Mouse (Mus musculus) hindbrain, postnatal 0 days (tissue): ENCODE results near the gene Ndc80. TPM values are rescaled to one million over a fixed set of nuclear protein-coding genes. Genes with fewer than 3 reads are reported as not detected.

ENCODE experiments used
- ATAC-seq: fragments of 200-750 bp; cut with Nextera tagmentation; 2 replicates; pipeline ENCODE4 v1.8.0; 2017; ENCODE audit warnings: mild to moderate bottlenecking, moderate TSS enrichment, moderate library complexity
- DNase-seq: peaks from one replicate; pipeline ENCODE4 v3.0.0-alpha.2; 2015; ENCODE audit warnings: low spot score
- H3K27ac ChIP-seq: fragments of 300-500 bp; sonication (generic); 2 replicates; pipeline ENCODE4 v1.5.1; 2014; ENCODE audit warnings: mild to moderate bottlenecking
- H3K27me3 ChIP-seq: fragments of 300-500 bp; sonication (generic); 2 replicates; pipeline ENCODE4 v1.6.1; 2014; ENCODE audit warnings: low read length, mixed read lengths; ENCODE audit not compliant: insufficient read depth
- H3K36me3 ChIP-seq: fragments of 300-500 bp; sonication (generic); 2 replicates; pipeline ENCODE4 v1.6.1; 2014; ENCODE audit warnings: low read length, mixed read lengths; ENCODE audit not compliant: insufficient read depth
- H3K4me1 ChIP-seq: fragments of 300-500 bp; sonication (generic); 2 replicates; pipeline ENCODE4 v1.6.1; 2014; ENCODE audit warnings: antibody characterized with exemption, low read length, mixed read lengths; ENCODE audit not compliant: insufficient read depth
- H3K4me2 ChIP-seq: fragments of 300-500 bp; sonication (generic); 2 replicates; pipeline ENCODE4 v1.6.1; 2014; ENCODE audit warnings: low read depth, mild to moderate bottlenecking, low read length, moderate library complexity, mixed read lengths
- H3K4me3 ChIP-seq: fragments of 300-500 bp; sonication (generic); 2 replicates; pipeline ENCODE4 v1.5.1; 2014; ENCODE audit warnings: low read length
- H3K9ac ChIP-seq: fragments of 300-500 bp; sonication (generic); replicated peaks from 2 replicates; pipeline ENCODE4 v1.6.1; 2014; ENCODE audit warnings: mild to moderate bottlenecking, low read length, moderate library complexity, mixed read lengths
- H3K9me3 ChIP-seq: fragments of 300-500 bp; sonication (generic); 2 replicates; pipeline ENCODE4 v1.6.1; 2016; ENCODE audit warnings: low read length, mixed read lengths
- CTCF ChIP-seq: IDR thresholded peaks from 2 replicates; pipeline ENCODE4 v1.5.1; 2016; ENCODE audit warnings: antibody characterized with exemption, control low read depth, low read depth
- WGBS: fragments of 180-500 bp; shearing (Covaris S2); extraction: QIAGEN DNeasy Blood & Tissue Kit; methylation state at CpG from one replicate; pipeline ENCODE4 v1.1.7; 2014; 5-methylcytosine and 5-hydroxymethylcytosine counted together
- polyA plus RNA-seq: library from polyadenylated mRNA; unstranded; fragments of >200 nt; fragmentation: Nextera tagmentation; extraction: Ambion mirVana; gene quantifications from 2 replicates; pipeline ENCODE4 v1.2.1, GENCODE M21; 2015
- total RNA-seq: library from RNA; depleted of rRNA; stranded (reverse); fragments of >200 nt; gene quantifications from 2 replicates; pipeline ENCODE4 v1.2.3, GENCODE M21; 2014

Ndc80 gene
- total and polyA plus RNA-seq, 2 experiments from 2014 or later, result 3.8 to 6.8 TPM

DNA sequence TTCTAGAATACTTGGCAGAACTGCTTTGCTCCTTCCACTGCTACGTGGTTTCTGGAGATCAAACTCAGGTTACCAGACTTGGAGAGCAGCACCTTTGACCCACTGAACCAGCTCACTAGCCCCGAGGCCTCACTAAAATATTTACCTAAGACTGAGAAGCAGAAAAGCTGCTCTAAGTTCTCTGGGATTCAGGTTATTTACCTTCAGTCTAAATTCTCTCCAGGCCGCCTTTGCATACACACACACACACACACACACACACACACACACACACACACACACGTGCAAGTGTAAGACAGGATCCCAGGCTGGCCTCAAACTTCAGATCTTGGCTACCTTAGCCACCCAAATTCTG, 35.3 kb downstream of the Ndc80 start:
- TF ChIP-seq CTCF, result no peak
- 76% methylated on average over 4 of the region's 4 CpGs for WGBS
- no peak overlapping the region for H3K4me2 ChIP-seq
- DNase-seq, result no peak
- H3K36me3 ChIP-seq, result no peaks in the 10 kb centered on the region
- no peak for ATAC-seq
- H3K27ac ChIP-seq, result no peak overlapping the region
- H3K27me3 ChIP-seq, result no peaks in the 10 kb centered on the region
- no peaks in the 10 kb centered on the region for H3K9me3 ChIP-seq
- no peaks in the 10 kb centered on the region for H3K4me1 ChIP-seq
- no peak overlapping the region for H3K9ac ChIP-seq
- no peak overlapping the region for H3K4me3 ChIP-seq

DNA sequence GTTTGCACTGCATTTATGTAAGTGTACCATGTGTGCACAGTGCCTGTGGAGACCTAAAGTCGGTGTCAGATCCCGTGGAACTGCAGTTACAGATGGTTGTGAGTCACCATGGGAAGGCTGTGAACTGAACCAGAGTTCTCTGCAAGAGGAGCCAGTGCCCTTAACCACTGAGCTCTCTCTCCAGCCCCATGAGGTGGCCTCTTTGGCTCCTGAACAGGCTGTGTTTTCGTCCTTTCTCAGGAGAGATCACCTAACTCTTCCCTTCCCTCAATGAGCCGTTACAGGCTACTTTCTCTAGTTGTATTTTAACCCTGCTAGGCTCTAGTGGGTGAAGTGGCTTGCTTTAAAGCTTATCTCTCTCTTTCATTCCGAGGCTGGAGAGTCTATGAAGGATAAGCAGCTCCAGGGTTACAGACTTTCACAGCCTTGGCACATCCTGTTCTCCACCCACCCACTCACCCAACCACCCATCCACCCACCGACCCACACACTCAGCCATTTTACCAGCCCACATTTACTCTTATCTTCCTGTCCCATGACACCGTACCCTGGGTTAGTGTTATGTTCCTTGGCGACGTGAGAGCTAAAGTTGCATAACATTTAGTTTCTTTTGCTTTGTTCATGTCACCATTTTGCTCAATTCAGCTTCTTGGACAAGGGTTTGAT, 35.9 kb downstream of the Ndc80 start:
- Histone ChIP-seq H3K9me3 (no peaks in the 10 kb centered on the region), H3K4me3 (no peak overlapping the region), H3K9ac (no peak overlapping the region), H3K4me1 (no peaks in the 10 kb centered on the region), H3K27ac (no peak overlapping the region), H3K27me3 (no peaks in the 10 kb centered on the region), H3K4me2 (no peak overlapping the region), H3K36me3 (no peaks in the 10 kb centered on the region)
- 86% methylated on average over 9 of the region's 9 CpGs for WGBS
- no peak for TF ChIP-seq CTCF
- no peak for DNase-seq
- no peak for ATAC-seq

DNA sequence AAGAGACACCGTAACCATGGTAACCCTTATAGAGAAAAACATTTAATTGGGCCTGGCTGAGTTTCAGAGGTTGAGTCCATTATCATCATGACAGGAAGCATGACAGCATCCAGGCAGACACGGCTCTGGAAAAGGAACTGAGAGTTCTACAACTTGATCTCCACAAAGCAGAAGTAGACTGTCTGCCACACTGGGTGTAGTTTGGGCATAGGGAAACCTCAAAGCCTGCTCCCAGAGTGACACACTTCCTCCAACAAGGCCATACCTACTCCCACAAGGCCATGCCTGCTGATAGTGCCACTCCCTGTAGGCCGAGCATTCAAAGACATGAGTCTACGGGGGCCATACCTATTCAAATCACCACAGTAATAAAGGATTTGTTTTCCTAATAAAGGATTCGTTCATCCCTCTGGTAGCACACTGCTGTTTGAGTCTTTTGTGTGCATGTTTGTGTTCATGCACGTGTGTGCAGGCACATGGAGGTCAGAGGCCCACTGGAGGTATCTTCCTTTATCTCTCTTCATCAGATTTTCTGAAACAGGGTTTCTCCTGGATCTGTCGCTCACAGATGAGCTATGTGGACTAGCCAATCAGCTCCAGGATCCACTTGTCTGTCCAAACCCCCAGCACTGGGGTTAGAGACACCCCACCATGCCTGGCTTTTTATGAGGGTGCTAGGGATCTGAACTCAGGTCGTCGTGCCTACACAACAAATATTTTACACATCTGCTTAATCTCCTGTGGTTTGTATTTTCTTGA, 36.8 kb downstream of the Ndc80 start:
- no peak overlapping the region for H3K4me3 ChIP-seq
- 76% methylated on average over 9 of the region's 9 CpGs for WGBS
- ATAC-seq, result no peak
- no peaks in the 10 kb centered on the region for H3K4me1 ChIP-seq
- DNase-seq, result no peak
- H3K4me2 ChIP-seq, result no peak overlapping the region
- H3K9ac ChIP-seq, result no peak overlapping the region
- no peak overlapping the region for H3K27ac ChIP-seq
- TF ChIP-seq CTCF, result no peak
- no peaks in the 10 kb centered on the region for H3K36me3 ChIP-seq
- H3K9me3 ChIP-seq, result no peaks in the 10 kb centered on the region
- no peaks in the 10 kb centered on the region for H3K27me3 ChIP-seq

DNA sequence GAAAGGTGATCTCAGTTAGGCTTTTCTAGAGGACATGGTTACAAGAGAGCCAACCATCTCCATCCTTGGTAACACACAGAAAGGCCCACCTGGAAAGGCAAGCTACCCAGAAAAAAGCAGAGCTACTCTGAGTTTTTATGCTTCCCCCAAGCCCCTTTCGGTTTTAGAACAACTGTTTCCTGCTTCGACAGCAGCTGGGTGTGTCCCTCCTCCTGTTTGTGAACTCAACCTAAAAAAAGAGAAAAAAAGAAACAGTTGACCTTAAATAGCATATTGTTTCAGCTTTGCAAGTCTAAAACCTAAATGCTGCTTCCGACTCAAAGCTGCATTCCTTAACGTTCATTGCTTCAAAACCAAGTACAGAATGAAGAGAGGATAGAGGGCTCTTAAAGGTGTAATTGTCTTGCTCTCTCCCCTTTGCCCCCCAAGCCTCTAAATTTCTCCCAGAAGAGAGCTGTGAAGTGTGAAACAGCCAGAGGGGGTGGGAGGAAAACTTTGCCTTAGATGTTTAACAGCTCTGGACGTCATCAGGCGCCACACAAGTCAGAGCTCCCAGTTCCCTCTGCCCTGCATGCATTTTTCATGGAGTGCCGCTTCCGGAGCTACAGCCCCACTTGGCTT, 40.3 kb downstream of the Ndc80 start:
- DNase-seq (no peak), ATAC-seq (no peak)
- WGBS, result 47% methylated on average over 8 of the region's 8 CpGs
- H3K4me1 ChIP-seq, result no peaks in the 10 kb centered on the region
- no peaks in the 10 kb centered on the region for H3K27me3 ChIP-seq
- no peaks in the 10 kb centered on the region for H3K9me3 ChIP-seq
- peak overlapping the region; percentile 22; the same call in 1 of the 2 replicates for H3K27ac ChIP-seq
- no peak overlapping the region for H3K9ac ChIP-seq
- no peaks in the 10 kb centered on the region for H3K36me3 ChIP-seq
- H3K4me2 ChIP-seq, result 0 out of 2 replicates have a peak overlapping the region, but pooled peaks have one; percentile 31
- no peak overlapping the region for H3K4me3 ChIP-seq
- TF ChIP-seq CTCF, result no peak

DNA sequence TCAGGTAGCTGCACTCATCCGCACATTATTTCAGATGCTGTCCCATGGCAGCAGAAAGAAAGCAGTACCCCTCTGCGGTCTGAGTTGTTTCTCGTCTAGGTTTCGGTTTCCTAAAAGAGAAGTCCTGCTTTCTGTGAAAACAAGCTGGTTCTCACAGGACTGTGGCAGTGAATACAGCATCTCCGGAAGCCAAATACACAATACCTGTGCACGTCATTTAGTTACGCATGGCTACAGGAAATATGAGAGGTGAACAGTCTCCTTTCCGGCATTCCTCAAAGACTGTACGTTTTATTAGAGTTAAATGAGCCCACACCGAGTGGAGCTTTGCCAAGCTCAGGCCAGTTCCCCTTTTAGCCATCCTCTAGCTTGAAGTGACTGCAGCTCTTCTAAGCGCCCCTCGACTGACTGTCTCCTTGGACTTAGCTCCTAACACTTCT, 40.8 kb downstream of the Ndc80 start:
- H3K9ac ChIP-seq, result no peak overlapping the region
- H3K4me2 ChIP-seq, result peak overlapping the region; percentile 31; the same call in 1 of the 2 replicates
- H3K36me3 ChIP-seq, result no peaks in the 10 kb centered on the region
- no peak for TF ChIP-seq CTCF
- no peaks in the 10 kb centered on the region for H3K27me3 ChIP-seq
- no peaks in the 10 kb centered on the region for H3K4me1 ChIP-seq
- H3K9me3 ChIP-seq, result no peaks in the 10 kb centered on the region
- DNase-seq (no peak), ATAC-seq (no peak)
- H3K27ac ChIP-seq, result peak overlapping the region; percentile 22; the same call in 1 of the 2 replicates
- no peak overlapping the region for H3K4me3 ChIP-seq
- 53% methylated on average over 12 of the region's 12 CpGs for WGBS

DNA sequence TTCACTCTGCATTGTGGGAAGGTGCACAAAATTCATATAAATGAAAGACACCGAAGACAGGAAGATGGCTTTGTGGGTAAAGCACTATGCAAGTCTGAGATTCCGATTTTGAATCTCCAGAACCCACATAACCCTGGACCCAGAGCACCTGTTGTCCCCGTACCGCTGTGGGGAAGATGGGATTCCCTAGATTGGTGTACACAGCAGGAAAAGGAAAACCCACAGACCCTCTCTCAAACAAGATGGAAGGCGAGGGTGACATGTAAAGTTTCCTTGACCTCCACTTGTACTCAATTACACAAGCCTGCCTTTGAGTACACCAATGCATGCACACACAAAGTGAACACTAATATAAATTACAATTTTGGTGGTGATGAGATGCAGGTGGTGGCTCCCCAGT, 41.9 kb downstream of the Ndc80 start:
- whole genome bisulfite sequencing, result 94% methylated on average over 5 of the region's 5 CpGs
- ATAC-seq (no peak), DNase-seq (no peak)
- no peaks in the 10 kb centered on the region for H3K27me3 ChIP-seq
- H3K4me1 ChIP-seq, result no peaks in the 10 kb centered on the region
- TF ChIP-seq CTCF, result no peak
- H3K4me3 ChIP-seq, result no peak overlapping the region
- H3K36me3 ChIP-seq, result no peaks in the 10 kb centered on the region
- no peak overlapping the region for H3K27ac ChIP-seq
- H3K9me3 ChIP-seq, result no peaks in the 10 kb centered on the region
- H3K9ac ChIP-seq, result no peak overlapping the region
- H3K4me2 ChIP-seq, result no peak overlapping the region
